Mouse (Mus musculus) hindbrain, embryonic 16.5 days (tissue): ENCODE results near the gene Mbd6. TPM values are rescaled to one million over a fixed set of nuclear protein-coding genes. Genes with fewer than 3 reads are reported as not detected.

Source experiments
- ATAC-seq: fragments of 200-750 bp; cut with Nextera tagmentation; 2 replicates; pipeline ENCODE4 v1.8.0; 2017; ENCODE audit warnings: moderate TSS enrichment, moderate library complexity
- H3K27ac ChIP-seq: fragments of 300-500 bp; sonication (generic); 2 replicates; pipeline ENCODE4 v1.5.1; 2014; ENCODE audit warnings: low read depth, mild to moderate bottlenecking, control low read depth, low read length, moderate library complexity
- H3K27me3 ChIP-seq: fragments of 300-500 bp; sonication (generic); replicated peaks from 2 replicates; pipeline ENCODE4 v1.6.1; 2014; ENCODE audit warnings: low read length; ENCODE audit not compliant: control insufficient read depth, insufficient read depth
- H3K36me3 ChIP-seq: fragments of 300-500 bp; sonication (generic); 2 replicates; pipeline ENCODE4 v1.6.1; 2014; ENCODE audit warnings: mild to moderate bottlenecking, low read length, moderate library complexity, mixed read lengths; ENCODE audit not compliant: control insufficient read depth, insufficient read depth
- H3K4me1 ChIP-seq: fragments of 300-500 bp; sonication (generic); 2 replicates; pipeline ENCODE4 v1.6.1; 2014; ENCODE audit warnings: low read depth, low read length; ENCODE audit not compliant: control insufficient read depth, insufficient read depth
- H3K4me2 ChIP-seq: fragments of 300-500 bp; sonication (generic); 2 replicates; pipeline ENCODE4 v1.6.1; 2014; ENCODE audit warnings: mild to moderate bottlenecking, low read length, control low read depth, moderate library complexity
- H3K4me3 ChIP-seq: fragments of 300-500 bp; sonication (generic); 2 replicates; pipeline ENCODE4 v1.5.1; 2014; ENCODE audit warnings: mild to moderate bottlenecking, low read length, control low read depth, moderate library complexity
- H3K9ac ChIP-seq: fragments of 300-500 bp; sonication (generic); 2 replicates; pipeline ENCODE4 v1.6.1; 2014; ENCODE audit warnings: low read depth, mild to moderate bottlenecking, control low read depth, low read length, moderate library complexity
- H3K9me3 ChIP-seq: fragments of 300-500 bp; sonication (generic); 2 replicates; pipeline ENCODE4 v1.6.1; 2014; ENCODE audit warnings: mild to moderate bottlenecking, low read length, moderate library complexity; ENCODE audit not compliant: control insufficient read depth
- WGBS: fragments of 180-500 bp; shearing (Covaris S2); extraction: QIAGEN DNeasy Blood & Tissue Kit; methylation state at CpG from one replicate; pipeline ENCODE4 v1.1.7; 2014; 5-methylcytosine and 5-hydroxymethylcytosine counted together
- polyA plus RNA-seq: library from polyadenylated mRNA; unstranded; fragments of >200 nt; fragmentation: Nextera tagmentation; extraction: Ambion mirVana; gene quantifications from 2 replicates; pipeline ENCODE4 v1.2.1, GENCODE M21; 2015

Gene Mbd6
- polyA plus RNA-seq, 1 experiment from 2014 or later = 11.2 TPM

DNA sequence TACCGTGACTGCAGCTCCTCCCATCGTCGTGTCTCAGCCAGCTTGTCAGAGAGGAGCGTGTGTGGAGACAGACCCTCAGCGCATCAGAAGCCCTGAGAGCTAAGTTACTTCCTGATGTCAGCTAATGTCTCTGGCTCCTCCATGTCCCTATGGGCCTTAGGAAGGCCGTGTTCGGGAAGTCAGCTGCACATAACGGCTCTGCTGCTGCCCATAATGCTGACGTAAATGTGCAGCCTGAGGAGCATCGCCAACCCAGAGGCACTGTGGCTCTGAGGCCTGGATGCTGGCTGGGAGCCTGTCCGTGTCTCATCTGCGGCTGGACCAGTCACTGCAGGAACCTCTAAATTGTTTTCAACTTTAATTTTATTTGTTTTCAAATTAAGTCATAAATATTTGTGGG lies 19.8 kb downstream of the Mbd6 start:
- Histone ChIP-seq H3K27ac (no peak overlapping the region), H3K36me3 (peaks cover 25% of the 10 kb centered on the region), H3K4me3 (no peak overlapping the region), H3K27me3 (no peaks in the 10 kb centered on the region), H3K9ac (peak overlapping the region; percentile 13; the same call in 1 of the 2 replicates), H3K4me2 (no peak overlapping the region), H3K9me3 (no peaks in the 10 kb centered on the region), H3K4me1 (peaks cover 27% of the 10 kb centered on the region)
- no peak for ATAC-seq
- 55% methylated on average over 12 of the region's 12 CpGs for whole genome bisulfite sequencing

DNA sequence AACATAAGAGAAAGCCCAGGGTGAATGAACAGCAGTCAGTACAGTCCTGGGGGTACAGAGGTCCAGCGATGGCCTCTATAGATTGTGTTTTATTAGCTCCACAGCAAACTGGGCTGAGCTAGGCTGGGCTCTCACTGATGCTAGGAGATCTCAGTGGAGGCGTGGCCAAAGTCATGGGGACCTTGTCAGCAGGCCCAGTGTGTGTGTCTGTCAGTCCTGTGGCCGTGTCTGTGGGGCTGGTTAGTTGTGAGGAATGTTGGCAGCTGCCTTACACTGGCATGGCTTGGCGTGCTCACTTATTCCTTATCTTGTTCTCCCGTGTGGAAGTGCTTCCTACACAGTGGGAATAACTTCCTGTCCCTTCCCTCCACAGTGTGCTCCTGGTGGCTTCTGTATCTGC lies 20.4 kb downstream of the Mbd6 start:
- Histone ChIP-seq H3K9ac (peak overlapping the region; percentile 22; the same call in 1 of the 2 replicates), H3K27me3 (no peaks in the 10 kb centered on the region), H3K4me2 (no peak overlapping the region; the same call in 1 of the 2 replicates), H3K27ac (no peak overlapping the region), H3K4me3 (no peak overlapping the region), H3K36me3 (peaks cover 25% of the 10 kb centered on the region), H3K9me3 (no peaks in the 10 kb centered on the region), H3K4me1 (peaks cover 29% of the 10 kb centered on the region)
- ATAC-seq = no peak
- 84% methylated on average over 5 of the region's 5 CpGs for WGBS

DNA sequence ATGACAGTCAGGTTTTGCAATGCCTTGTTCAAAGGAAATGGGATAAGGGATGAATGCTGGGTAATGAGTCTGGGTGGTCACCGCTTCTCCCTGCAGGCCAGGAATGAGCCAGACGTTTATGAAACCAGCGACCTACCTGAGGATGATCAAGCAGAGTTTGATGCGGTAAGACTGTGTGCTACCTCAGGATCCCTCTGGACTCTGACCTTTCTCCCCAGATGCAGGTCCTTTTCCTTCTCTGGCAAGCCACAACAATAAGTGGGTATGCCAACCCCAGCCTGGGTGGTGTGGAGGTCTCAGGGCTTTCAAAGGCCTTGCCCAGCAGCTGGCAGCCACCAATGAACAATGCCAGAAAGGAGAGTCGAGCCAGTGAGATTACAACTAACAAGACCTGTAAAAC lies 21.5 kb downstream of the Mbd6 start:
- Histone ChIP-seq H3K9me3 (no peaks in the 10 kb centered on the region), H3K36me3 (peaks cover 19% of the 10 kb centered on the region), H3K27me3 (no peaks in the 10 kb centered on the region), H3K9ac (peak overlapping the region; percentile 95), H3K4me2 (peak overlapping the region; percentile 96), H3K4me1 (peaks cover 29% of the 10 kb centered on the region), H3K27ac (peak overlapping the region; percentile 89), H3K4me3 (peak overlapping the region; percentile 90)
- 67% methylated on average over 5 of the region's 5 CpGs for WGBS
- ATAC-seq = no peak

DNA sequence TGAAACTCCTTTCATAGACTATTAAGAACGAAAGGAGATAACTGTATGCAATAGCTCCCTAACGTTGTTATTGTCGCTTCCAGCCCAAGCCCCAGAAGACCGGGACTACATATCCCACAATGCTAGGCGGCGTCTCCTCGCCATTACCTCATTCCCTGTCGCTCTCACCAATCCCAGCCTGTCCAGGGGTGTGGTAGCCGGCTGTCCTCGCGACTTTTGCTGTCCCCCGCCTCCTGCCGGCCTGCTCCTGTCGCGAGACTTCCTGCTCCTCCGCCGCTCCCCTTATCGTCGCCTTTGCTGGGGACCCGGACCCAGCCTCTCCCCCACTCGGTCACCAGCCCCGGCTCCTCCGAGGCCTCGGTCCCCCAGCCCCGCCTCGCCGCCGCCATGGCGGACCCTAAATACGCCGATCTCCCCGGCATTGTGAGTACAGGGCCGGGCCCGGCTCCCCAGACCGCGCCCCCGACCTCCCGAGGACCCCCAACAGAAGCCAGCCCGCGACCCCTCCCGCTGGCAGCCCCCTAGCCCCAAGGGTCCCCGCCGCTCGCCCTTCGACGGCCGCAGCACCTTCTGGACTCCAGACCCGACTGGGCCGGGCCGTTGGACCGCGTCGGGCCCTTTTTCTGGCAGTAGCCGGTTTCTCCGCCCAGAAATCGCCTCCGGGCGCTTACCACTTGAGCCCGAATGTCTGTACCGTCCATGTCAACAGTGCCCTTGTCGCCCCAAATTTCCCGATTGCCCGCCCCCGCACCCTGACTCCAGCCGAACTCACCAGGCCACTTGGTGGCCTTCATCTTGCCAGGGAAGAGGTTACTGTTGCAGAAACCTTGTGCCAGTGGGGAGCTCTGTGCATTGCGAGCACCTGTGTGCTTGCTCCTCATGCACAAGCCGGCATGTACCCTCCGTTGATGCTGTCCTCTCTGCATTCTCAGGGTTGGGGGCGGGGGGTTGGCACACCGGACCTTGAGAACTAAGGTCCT lies 22.4 kb downstream of the Mbd6 start, which contains the start of gene Dctn2:
Gene Dctn2 (plus strand): TSS at position 257 of the 980 bp plus-strand sequence.
- peak; percentile 95 for ATAC-seq
- Histone ChIP-seq H3K27me3 (no peaks in the 10 kb centered on the region), H3K4me2 (peak within 1 kb of the TSS; percentile 96), H3K27ac (peak within 1 kb of the TSS; percentile 89), H3K9ac (peak within 1 kb of the TSS; percentile 95), H3K9me3 (no peaks in the 10 kb centered on the region), H3K4me1 (peaks cover 32% of the 10 kb centered on the region), H3K36me3 (peaks cover 16% of the 10 kb centered on the region), H3K4me3 (peak within 1 kb of the TSS; percentile 90)
- WGBS = 1% methylated on average over 70 of the region's 70 CpGs

DNA sequence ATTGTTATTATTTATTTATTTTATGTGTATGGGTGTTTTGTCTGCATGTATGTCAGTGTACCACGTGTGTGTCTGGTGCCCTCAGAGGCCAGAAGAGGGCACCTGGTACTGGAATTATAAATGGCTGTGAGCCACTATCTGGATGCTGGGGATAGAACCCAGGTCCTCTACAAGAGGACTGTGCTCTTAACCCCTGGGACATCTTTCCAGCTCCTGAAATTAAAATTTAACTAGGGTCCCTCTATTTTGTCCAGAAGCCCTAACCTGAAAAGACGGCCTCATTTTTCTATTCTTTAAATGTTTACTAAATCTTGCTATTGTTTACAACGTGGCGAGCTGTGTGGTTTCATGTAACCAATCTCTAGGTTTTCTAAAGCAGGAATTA lies 23.1 kb downstream of the Mbd6 start:
- H3K27me3 ChIP-seq = no peaks in the 10 kb centered on the region
- peak overlapping the region; percentile 26; the same call in 1 of the 2 replicates for H3K4me2 ChIP-seq
- peak overlapping the region; percentile 90 for H3K4me3 ChIP-seq
- no peaks in the 10 kb centered on the region for H3K9me3 ChIP-seq
- WGBS = 25% methylated on average over 4 of the region's 4 CpGs
- H3K36me3 ChIP-seq = peaks cover 13% of the 10 kb centered on the region
- no peak overlapping the region for H3K27ac ChIP-seq
- no peak for ATAC-seq
- peaks cover 39% of the 10 kb centered on the region for H3K4me1 ChIP-seq
- no peak overlapping the region for H3K9ac ChIP-seq

DNA sequence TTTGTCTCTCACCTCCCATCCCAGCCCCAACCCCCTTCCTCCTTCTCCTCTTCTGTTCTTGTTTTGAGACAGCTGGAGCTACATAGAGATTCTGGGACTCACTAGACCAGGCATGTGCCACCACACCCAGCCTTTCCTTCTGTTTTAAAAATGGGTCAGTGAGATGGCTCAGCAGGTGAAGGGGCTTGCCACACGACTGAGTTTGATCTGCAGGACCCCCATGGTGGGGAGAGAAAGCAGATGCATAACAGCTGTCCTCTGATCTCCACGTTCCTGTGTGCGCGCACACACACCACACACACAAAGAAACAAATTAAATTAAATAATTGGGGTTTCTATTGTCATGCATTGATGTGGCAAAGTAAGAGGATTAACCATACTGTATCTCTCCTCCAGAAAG lies 23.8 kb downstream of the Mbd6 start:
- Histone ChIP-seq H3K9ac (no peak overlapping the region), H3K4me3 (no peak overlapping the region), H3K27ac (no peak overlapping the region), H3K9me3 (no peaks in the 10 kb centered on the region), H3K36me3 (peaks cover 9% of the 10 kb centered on the region), H3K4me1 (peaks cover 42% of the 10 kb centered on the region), H3K4me2 (no peak overlapping the region), H3K27me3 (no peaks in the 10 kb centered on the region)
- no peak for ATAC-seq
- WGBS = 63% methylated on average over 4 of the region's 4 CpGs

DNA sequence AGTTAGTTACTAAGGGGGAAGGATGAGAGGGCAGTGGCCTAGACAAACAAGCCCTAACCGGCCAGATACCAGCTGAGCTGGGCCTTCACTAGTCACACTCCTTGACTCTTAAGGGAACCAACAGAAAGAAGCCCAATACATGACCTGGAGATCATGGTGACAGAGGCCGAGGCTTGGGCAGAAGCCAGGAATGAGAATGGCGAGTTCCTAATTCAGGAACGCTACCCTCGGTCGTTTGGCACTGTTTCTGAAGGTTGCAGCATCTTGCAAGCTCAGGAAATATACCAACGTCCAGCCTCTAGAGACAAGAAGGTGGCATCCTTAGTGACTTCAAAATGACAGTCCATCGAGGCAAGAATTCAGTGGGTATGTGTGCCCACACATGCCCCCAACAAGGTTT lies 24.5 kb downstream of the Mbd6 start:
- WGBS = 76% methylated on average over 8 of the region's 8 CpGs

DNA sequence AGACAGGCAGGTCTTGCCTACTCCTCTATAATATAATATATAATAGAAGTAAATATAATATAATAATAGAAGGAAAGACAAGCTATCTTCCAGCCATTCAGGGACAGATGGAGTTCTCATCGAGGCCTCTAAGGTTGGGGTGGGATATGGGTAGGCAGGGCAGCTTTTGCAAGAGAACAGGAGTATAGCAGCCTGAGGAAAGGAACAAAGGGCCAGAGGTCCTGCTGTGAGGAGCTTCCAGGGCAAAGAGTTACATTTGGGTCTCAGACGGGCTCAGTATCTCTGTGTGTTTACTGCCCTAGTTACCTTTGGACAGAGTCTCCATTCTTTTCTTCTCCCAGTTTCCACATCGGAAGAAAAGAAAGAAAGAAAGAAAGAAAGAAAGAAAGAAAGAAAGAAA lies 25.2 kb downstream of the Mbd6 start:
- H3K4me2 ChIP-seq = peak overlapping the region; percentile 88
- WGBS = 40% methylated on average over 3 of the region's 3 CpGs
- peak overlapping the region; percentile 16 for H3K27ac ChIP-seq
- H3K4me1 ChIP-seq = peaks cover 48% of the 10 kb centered on the region
- H3K4me3 ChIP-seq = peak overlapping the region; percentile 70; the same call in 1 of the 2 replicates
- H3K36me3 ChIP-seq = peaks cover 5% of the 10 kb centered on the region; the same call in 1 of the 2 replicates
- no peaks in the 10 kb centered on the region for H3K27me3 ChIP-seq
- peak overlapping the region; percentile 84 for H3K9ac ChIP-seq
- H3K9me3 ChIP-seq = no peaks in the 10 kb centered on the region
- ATAC-seq = no peak

More for the DNA sequence above, 24.5 kb downstream of the Mbd6 start:
- no peaks in the 10 kb centered on the region for H3K27me3 ChIP-seq
- H3K4me3 ChIP-seq = no peak overlapping the region
- peaks cover 46% of the 10 kb centered on the region for H3K4me1 ChIP-seq
- H3K4me2 ChIP-seq = no peak overlapping the region
- H3K27ac ChIP-seq = no peak overlapping the region
- no peaks in the 10 kb centered on the region for H3K9me3 ChIP-seq
- no peak for ATAC-seq
- peaks cover 9% of the 10 kb centered on the region for H3K36me3 ChIP-seq
- no peak overlapping the region for H3K9ac ChIP-seq
